Mouse (Mus musculus): Measurements from ENCODE around the gene Plxnc1.

Gene Plxnc1

DNA sequence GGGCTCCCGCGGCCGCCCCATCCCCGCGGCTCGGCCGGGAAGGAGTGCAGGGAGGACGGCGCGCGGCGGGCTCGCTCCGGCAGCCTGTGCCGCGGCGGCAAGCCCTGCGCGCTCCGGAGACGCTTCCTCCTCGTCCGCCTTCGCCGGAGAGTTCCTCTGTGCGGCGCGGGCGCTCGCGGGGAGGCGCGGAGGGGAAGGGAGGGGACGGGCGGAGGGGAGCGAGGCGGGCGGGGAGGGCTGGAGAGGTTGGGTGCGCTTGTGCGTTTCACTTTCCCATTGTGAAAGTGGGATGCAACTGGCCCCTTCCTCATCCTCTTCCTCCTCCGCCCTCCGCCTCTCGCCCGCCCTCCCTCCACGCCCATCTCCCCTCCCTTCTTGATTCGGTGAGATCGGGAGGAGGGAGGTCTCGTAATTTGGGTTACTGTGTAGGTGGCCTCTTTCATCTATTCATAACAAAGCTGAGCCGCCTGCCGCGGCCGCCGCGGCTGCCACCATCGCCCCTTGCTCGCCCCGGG is at the start of gene Plxnc1:
Gene Plxnc1, minus strand, starts transcription at position 145 of the 515 bp plus-strand sequence.
- DNase-seq: peak; percentile 63 to 75

DNA sequence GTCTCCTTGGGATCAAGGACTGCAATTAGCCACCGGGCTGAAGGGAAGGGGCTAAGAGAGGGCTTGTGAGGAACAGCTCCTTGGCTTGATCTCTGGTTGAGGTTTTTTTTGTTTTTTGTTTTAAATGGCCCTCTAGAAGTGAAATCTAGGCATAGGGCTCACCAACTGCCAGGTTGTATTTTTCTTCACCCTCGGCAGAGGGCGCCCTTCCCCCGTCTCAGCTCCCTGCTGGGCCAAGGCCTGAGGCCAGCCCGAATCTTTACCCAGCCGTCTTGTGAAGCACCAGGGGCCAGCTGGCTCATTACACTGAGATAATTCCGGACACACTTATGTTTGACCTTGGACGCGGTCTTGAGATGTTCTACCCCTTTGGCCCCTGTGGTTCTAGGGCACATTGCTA is 47.5 kb upstream of the Plxnc1 start:
- DNase-seq: peak; percentile 64 to 68

DNA sequence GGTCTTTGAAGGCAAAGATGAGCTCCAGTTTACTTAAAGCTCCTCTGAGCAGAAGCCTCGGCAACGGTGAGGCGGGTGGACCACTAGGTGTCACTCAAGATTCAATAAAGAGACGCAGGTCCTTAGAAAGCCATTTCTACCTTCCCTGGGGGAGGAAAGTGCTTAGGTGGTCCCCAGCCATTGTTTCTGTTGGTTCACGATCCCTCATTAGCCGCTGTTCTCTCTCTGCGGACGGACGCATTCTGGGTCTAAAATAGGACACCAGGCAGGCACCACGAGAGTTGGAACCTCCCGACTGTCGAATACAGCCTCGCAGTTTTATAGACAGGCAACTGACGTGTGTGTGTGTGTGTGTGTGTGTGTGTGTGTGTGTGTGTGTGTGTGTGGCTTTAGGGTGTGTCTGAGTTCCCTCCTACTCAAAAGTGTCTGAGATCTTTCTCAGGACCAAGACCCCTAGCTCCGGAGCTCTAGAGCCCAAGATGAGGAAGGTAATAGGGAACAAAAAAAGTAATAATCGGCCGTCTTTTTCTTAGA is 47.0 kb upstream of the Plxnc1 start:
- DNase-seq: peak; percentile 71 to 72

DNA sequence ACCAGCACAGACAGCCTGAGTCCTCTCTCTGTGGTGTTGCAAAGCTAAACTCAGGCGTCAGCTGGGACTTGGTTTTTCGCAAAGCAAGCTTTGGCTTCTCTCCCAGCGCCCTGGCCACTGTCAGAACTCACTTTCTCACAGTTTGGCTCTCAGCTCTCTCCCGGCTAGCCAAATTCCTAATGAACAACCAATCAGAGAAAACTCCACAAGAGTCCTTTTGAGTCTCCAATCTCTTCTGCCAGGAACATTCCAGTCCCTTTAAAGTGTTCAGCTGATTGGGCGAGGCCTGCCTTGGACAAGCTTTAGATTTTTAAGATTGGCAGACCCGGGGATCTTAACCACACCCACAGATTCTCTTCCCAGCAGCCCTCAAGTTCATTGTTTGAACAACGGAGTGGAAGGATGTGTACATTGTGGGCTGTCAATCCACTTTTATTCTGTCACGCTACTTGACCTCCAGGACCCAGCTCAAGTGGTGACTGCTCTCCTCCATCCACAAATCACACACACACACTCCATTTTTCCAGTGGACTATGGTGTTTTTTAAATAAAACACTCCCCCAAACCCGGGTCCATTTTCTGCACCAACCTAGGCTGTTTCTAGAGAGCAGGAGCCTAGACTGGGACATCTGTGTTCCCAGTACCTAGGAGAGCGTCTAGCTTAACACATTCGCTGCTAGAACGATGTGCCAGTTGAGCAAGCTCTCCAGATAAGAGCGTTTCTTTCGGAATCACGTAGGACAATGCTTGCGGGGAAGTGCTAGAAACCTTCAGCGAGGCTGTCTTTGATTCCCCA is 46.3 kb upstream of the Plxnc1 start:
- DNase-seq: no peak

DNA sequence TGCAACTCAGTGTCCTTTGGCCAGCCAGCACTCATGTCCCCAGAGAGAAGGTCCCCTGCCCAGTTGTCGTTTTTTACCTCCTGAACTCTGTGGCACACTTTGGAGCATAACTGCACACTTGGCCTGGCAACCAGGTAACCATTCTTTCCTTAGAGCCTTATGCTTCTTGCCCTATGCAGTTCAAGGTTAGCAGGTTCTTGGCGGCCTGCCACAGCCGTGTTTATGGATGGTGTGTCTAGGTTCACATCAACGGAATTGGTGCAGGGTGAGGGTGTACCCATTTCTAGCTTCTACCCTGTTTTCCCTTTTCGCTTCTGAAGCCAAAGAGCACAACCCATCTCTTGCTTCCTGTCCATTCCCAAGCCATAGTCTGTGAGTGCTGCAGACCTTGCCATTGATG is 44.7 kb upstream of the Plxnc1 start:
- DNase-seq: no peak

DNA sequence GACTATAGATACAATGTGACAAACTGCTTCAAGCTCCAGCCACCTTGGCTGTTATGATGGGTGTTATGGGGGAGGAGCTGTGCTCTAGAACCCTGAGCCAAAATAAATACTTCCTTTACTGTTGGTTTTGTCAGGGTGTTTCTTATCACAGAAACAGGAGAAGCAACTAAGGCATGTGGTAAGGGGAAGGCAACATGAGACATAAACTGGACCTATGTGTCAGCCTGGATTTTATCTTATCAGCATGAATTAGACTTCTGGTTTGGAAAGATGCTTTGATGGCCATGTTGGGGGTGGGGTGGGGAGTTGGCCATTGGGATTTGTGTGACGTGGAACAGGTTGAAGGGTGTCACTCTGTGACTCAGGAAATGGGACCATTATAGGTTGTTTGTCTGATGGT is 40.5 kb upstream of the Plxnc1 start:
- DNase-seq: no peak

DNA sequence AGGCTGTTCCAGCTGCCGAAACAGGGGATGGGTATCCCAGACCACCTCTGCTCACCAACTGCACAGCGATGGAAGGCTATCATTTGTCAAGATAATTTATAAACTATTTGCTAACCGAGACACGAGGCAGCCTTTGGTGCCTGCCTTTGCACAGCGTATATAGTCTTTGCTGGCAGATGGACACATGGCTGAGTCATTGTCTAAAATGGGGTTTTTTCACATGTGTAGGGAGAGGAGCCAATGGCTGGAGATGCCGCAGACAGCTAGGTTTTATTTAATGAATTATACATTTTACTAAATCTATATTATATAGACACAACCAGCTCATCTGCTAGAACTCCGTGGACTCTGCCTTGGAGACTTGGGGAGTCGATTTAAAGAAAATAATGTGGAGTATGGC is 37.9 kb upstream of the Plxnc1 start:
- DNase-seq: no peak

DNA sequence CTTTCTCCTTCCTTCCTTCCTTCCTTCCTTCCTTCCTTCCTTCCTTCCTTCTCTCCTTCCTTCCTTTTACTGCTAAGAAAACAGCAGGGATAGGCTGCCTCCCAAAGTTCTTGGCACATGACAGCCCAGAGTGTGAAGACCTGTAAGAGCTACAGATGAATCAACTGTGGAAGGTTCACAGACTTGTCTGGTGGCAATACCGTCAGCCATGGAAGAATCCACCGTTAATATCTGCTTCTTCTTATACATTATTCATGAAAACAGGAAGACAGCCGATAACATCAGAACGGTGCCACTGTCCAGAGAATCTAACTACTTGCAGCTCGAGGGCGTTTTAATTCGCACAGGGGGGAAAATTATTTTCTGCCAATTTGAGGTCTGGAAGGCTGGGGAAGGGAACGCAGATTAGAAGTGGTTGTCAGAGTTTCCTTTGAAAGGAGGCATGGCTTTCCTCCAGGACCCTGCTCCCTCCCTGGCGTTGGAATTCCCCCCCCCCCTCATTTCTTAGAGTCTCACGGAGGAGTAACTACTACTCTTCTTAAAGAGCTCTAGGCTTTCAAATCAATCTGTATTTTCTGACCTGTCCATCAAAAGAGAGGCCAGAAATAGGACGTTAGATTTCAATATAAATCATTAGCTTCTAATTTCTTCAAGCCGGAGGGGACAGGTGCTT is 37.0 kb upstream of the Plxnc1 start:
- no peak for DNase-seq

DNA sequence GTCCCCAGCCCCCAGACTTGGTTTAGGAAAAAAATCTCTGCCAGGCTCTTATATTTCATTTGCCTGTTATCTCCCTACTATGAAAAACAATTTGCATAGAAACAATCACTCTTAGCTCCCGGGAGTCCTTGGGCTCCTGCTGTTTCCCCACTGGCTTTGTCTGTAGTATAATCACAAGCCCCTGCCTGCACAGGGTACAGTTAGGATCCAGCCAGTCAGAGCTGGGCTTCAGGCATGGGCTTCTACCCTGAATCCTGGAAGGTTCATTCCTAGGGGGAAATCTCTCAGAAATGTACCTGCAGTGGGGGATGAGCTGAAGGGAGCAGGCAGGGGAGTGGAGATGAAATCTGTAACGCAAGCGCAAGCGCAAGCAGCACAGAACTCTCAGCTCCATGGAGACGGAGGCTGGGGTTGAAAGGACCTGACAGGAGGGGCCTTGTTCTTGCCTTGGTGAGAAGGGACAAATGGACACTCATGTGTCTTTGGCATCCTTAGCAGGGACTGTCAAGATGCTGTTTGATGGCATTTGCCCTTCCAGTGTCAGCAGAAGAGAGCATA is 33.7 kb upstream of the Plxnc1 start:
- DNase-seq: no peak

DNA sequence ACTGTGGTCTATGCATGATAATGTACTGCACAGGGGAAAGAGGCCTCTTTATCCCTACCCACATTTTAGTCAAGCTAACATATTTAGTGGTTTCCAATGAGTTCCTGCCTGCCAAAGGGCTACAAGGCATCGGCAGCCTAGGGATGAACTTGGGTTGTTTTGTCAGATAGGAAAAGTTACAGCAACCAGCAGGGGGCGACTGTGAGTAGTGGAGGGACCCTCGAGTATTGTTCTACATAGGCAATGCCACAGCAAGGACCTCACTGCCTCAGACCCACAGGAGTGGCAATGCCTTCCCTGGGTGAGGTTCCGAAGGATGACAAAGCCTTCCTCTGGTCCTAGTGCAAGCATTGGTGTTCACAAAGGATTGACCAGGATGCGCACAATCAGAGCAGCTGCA is 31.7 kb upstream of the Plxnc1 start:
- DNase-seq: peak; percentile 37 to 54

DNA sequence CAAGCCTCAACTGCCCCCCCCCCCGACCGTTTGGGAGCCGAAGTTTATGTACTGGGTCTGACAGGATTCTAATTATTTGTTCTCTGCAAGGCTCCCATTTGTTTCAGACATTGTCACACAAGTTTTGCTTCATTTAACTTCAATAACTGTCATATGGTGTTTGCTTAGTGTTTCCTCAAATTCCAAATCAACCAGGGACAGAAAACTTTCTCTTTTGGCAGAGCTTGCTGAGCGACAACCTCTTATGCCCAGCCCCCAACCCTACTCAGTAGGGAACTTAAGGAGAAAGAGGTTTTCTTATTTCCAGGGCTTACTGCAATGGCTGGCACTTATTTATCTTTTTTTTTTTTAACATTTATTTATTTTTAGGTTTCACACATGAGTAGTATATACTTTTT is 30.5 kb upstream of the Plxnc1 start:
- no peak for DNase-seq

DNA sequence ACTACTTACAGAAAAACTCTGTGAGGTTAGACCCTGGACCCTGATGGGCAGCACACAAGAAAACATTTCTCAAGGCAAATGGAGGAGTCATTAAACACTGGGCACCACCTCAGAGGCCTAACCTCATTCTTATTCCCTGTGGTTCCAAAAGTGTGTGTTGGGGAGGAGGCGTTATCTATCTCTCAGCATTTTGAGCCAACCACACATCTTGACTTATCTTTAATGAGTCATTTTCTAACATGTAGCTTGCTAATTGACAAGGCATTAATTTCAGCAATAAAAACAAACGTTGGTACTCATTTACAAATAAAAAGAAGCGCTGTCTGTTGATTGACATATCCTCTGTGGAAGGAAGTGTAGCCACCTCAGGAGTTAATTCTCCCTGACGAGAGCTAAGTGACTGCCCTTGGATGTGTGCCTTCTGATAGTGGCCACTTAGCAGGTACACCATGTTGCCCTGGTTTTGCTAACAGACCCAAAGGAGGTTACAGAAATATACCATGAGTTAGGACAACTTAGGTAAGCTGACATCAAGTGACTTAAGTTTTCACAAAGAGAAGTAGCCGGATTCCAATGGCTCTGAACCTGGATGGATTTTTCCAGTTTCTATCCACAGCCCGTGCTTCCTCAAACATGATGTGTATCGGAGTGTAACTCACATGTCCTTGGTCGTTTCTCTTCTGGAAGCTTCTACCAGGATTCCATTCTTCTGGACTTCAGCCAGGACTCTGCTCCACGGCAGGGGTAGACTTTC is 29.9 kb upstream of the Plxnc1 start:
- DNase-seq: no peak

DNA sequence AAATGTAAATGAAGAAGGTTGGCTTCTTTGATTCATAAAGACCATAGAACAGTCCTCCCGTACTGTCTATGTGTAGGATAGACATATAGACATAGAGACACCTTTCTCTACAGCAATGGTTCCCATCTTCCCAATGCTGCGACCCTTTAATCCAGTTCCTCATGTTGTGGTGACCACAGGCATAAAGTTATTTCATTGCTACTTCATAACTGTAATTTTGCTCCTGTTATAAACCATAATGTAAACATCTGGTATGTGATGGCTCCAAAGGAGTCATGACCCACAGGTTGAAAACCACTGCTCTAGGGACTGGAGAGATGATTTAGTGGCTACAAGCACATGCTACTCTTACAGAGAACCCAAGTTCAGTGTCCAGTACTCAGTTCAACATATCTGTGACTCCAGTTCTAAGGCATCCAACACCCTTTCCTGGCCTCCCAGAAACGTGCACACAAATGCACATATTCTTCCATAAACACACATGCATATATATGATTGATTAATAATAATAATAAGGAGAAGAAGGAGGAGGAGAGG is 27.1 kb upstream of the Plxnc1 start:
- DNase-seq: no peak

DNA sequence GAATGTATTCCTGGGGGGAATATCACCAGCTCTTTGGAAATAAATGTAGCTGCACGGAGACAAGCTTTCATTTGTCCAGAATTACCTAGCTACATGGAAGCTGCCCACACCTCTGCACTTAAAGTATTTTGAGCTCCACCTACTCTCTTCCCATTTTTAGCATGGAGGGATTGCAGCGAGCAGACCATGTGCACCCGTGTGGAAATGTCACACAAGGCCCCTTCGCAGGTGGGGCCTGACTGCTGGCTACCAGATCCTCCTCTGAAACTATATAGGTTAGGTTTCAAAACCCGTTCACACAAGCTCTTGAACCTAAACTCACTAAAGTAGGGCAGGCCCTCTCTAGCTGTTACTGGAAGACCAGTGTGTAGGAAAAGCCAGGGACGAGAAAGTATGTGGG is 25.6 kb upstream of the Plxnc1 start:
- no peak for DNase-seq

DNA sequence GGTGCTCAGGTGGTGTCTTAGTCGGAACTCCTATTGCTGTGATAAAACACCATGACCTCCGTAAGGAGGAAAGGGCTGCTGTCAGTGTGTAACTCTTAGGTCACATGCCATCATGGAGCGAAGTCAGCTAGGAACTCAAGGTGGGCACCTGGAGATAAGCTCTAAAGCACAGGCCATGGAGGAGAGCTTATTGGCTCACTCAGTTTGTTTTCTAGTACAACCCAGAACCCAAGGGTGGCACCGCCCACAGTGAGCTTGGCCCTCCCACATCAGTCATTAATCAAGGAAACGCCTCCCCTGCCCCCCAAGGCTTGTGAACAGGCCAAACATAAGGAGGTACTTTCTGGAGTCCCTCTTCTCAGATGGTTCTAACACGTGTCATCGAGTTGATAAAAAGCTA is 22.8 kb upstream of the Plxnc1 start:
- no peak for DNase-seq

DNA sequence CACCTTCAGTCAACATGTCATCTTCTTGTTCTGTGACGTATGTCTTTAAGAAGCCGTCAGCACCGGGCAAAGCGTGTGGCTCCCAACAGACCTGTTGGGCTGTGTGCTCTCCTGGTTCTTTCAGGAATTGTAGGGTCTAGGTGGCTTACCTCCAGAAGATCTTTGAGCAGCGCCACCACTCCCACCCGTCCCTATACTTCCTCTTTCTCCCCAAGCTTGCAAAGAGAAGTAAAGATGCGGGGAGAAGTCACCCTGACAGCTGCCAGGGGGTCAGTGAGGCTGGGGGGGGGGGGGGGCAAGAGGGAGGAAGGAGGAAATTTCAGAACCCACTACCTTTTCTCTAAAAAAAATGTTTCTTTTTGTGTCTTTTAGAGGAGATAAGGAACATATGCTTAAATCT is 22.2 kb upstream of the Plxnc1 start:
- no peak for DNase-seq

DNA sequence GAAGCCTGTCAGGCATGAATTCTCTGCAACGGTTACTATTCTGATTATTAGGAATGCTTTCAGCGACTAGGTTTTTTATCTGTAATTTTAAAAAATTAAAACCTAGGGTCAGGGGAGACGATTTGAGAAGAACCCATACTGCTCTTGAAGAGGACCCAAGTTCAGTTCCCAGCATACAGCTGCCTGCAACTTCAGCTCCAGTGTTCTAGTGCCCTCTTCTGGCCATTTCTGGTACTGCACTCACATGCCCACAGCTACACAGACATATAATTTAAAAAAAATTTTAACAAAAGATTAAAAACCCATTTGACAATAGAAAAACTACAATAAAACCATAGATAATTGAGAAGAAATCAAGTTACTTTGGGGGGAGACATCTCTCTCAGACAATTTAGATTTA is 20.5 kb upstream of the Plxnc1 start:
- DNase-seq: peak in 1 of 2 experiments; percentile 26

DNA sequence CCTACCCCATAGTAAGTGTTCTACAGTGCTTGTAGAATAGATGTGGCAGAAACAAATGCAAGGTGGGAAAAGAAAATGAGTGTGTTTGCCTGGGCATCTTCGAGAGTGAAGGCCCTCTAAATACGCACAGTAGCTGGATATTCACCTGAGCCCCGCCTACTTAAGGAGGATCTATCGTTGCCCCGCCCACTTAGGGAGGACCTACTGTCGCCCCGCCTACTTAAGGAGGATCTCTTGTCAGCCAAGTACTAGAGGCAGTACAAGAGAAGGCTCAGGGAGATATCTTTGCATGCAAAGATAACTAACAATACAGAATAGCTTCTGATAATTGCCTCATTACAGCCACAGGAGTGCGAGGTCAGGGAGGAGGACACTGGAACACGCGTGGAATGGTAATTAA is 17.4 kb upstream of the Plxnc1 start:
- no peak for DNase-seq

DNA sequence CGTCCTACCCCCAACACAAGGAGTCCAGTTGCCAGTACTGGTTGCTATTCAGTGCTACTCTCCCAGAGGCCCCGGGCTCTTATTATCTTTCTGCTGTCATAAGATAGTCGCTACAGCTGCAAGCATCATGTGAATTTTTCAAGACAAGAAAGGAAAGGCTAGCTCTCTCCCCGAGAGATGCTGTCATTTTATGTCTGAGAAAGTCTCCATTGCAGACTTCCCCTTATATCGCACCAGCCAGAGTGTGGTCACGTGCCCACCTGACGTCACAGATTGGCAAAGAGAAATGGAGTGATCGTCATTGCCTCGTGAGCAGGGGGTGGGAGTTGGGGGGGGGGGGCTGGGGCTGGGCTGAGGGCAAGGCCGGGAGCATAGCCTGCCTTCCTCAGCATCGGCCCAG is 16.6 kb upstream of the Plxnc1 start:
- no peak for DNase-seq

DNA sequence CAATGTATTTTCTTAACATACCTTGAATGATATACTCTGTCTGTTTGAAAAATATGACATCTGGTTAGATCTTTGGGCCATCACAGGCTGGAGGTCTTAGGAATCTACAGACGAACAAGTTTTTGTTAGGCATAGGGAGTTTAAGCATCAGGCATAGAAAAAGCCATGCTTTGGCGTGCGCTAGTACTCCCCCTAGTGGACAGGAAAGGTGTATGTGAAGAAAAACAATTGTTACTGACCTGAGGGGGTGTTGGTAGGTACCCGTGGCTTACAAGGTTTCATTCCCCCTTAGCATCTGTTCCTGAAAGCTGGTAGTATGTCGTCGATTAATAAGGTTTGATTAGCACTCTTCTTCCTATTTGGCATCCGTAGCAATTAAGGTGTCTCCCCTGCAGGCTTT is 13.7 kb upstream of the Plxnc1 start:
- DNase-seq: peak; percentile 34 to 38

DNA sequence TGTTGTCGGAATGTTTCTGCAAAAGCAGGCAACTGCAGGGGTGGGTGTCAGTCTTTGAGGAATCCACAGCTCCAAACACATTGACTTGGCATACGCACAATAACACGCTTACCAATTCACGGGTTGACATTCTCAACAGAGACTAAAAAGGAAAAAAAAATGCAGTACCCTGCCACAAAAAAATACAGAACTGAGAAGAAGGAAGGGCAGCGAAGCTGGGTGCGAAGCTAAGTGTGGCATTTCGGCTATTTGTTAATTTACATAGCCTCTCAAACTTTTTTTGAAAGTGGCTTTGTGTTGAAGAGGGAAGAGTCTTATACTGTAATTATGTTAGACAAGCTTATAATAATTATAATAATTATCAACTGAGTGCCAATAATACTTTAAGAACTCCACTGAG is 13.1 kb upstream of the Plxnc1 start:
- no peak for DNase-seq

DNA sequence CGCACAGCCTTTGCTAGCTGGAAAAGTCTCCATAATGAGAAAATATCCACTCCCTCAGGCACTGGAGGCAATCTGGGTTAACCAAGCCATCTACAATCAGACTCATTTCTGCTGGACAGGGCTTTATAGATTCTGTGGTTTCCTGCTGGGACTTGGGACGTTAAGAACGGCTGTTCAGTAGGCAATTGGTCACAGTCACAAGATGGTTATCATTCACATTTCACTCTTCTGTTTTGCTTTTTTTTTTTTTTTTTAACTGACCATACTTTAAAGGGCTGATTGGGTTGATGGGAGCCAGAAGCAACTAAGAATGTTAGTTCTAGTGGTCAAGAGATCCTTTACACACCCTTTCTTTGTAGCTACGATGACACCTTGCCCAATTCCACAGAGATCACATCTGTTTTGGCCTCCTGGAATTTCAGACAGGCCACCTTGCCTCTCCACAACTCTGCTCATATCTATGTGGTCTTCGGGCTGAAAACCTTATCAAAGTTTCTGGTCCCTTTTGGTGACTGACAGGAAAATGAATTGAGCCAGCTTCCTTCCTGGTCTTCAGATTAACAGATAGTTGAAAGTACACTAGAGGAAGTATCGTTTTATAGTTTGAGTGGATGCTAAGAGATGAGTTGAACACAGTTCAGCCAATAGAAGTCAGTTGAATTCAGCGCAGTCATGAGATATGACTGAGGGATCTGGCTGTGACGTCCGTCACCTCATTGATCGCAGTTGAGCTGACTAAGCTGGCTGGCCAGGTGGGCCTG is 3.5 kb upstream of the Plxnc1 start:
- DNase-seq: no peak

All from thymus, postnatal 36 days (tissue).